Mouse (Mus musculus): Measurements from ENCODE around the gene Frat2.

Gene Frat2

GRCm38 (mm10) chr19:41822589-41822988 lies 25.3 kb downstream of the Frat2 start:
- DNase-seq (ENCODE audit: inconsistent ontology term), result no peak

DNA sequence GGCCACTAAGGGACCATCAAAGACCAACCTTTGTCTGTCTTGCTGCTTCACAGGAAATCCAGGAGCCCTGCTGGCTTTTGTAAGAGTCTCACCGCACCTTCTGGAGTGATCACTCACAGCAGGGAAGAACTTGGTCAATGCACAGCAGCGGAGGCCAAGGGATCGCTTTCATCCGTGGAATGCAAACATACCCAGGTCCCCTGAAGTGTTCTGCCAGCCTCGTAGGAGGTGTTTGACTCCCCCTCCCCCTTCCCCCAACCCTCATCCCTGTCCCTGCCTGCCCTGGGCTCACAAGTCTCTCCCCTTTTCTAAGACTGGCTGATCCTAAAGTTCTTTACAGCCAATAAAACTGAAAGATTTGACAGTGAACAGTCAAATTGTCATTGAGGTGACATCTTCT lies 26.5 kb downstream of the Frat2 start:
- DNase-seq (ENCODE audit: inconsistent ontology term), result no peak

DNA sequence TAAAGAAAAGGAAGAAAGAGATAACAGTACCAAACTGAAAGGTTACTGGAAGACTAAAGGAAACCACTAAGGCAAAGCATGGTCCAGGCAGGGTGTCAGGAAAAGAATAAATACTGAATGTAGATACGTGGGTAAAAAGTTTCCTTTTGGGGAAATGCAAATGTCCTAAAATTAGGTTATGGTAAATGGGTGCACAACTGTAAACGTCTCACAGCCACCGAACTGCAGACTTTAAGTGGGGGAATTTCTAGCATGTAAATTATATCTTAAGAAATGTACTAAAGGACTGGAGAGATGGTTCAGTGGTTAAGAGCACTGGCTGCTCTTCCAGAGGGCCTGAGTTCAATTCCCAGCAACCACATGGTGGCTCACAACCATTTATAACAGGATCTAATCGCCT lies 29.2 kb downstream of the Frat2 start:
- DNase-seq (ENCODE audit: inconsistent ontology term), result no peak

DNA sequence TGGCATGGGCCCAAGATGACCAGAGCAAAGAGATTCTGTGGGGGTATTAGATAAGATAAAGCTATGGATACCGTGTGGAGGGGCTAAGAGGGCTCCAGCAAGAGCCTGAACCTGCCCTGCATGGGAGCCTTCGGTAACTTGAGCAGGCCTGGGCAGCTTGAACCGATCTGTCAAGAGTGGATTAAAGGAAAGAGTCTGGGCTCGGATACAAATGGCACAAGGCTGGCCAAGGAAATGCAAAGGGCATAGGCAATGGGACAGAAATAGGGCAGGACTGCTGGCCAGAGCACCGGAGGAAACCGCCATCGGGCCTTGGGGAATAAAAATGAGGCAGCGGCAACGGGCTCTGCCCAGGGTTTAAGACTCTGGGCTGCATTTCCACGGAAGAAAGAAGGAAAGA lies 30.6 kb downstream of the Frat2 start:
- DNase-seq (ENCODE audit: inconsistent ontology term), result no peak

GRCm38 (mm10) chr19:41816915-41817314 lies 31.0 kb downstream of the Frat2 start:
- DNase-seq (ENCODE audit: inconsistent ontology term), result no peak

DNA sequence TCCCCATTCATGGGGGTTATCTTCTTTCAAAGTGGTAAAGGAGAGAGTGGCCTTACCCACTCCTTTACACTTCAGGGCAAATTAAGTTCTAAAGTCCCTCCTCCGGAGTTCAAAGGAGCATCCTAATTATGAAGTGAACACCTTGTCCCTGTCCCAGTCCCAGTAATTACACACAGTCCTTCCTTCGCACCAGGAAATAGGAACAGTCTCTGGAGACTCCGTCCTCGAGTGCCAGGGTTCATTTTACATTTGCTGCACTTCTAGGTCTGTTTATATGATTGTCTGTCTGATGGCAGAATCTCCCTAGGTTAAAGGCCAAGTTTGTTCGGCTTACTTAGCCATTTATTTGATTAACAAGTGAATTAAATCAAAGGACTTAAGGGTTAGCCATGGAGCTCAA lies 31.5 kb downstream of the Frat2 start:
- no peak for DNase-seq (ENCODE audit: inconsistent ontology term)

DNA sequence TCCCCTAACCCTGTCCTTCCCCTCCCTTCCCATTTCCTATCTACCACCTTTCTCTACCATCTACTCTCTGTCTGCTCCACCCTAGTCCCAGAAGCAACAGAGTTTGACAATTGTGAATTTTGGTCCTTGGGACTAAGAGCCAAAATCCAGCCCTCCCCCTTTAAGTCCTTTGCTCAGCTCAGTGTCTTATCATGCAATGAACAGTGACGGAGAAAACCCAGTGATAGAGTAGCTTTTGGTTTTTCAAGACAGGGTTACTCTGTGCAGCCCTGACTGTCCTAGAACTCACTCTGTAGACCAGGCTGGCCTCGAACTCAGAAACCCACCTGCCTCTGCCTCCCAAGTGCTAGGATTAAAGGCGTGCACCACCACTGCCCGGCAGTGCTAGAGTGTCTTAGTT lies 34.6 kb downstream of the Frat2 start:
- DNase-seq (ENCODE audit: inconsistent ontology term), result no peak

- DNase-seq (ENCODE audit: inconsistent ontology term), result no peak
These were observed 35.4 kb downstream of the Frat2 start for GRCm38 (mm10) chr19:41812525-41812924.

- DNase-seq (ENCODE audit: inconsistent ontology term), result no peak
These were observed 37.9 kb downstream of the Frat2 start for GRCm38 (mm10) chr19:41810074-41810473.

GRCm38 (mm10) chr19:41808104-41808634 lies 39.8 kb downstream of the Frat2 start:
- DNase-seq (ENCODE audit: inconsistent ontology term), result no peak

GRCm38 (mm10) chr19:41807497-41807896 lies 40.4 kb downstream of the Frat2 start:
- no peak for DNase-seq (ENCODE audit: inconsistent ontology term)

DNA sequence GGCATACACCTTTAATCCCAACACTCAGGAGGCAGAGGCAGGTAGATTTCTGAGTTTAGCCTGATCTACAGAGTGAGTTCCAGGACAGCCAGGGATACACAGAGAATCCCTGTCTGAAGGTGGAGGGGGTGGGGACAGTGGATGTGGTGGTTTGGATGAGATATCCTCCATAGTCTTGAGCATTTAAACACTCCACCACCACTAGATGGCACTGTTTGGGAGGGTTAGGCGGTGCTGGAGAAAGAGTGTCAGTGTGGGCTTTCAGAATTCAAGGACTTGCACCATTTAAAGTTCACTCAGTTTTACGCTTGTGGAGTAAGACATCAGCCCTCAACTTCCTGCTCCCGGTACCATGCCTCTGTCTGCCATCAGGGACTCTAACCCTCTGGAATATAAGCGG lies 42.1 kb downstream of the Frat2 start:
- DNase-seq (ENCODE audit: inconsistent ontology term), result no peak

GRCm38 (mm10) chr19:41803322-41803721 lies 44.6 kb downstream of the Frat2 start:
- DNase-seq (ENCODE audit: inconsistent ontology term), result peak; percentile 32

DNA sequence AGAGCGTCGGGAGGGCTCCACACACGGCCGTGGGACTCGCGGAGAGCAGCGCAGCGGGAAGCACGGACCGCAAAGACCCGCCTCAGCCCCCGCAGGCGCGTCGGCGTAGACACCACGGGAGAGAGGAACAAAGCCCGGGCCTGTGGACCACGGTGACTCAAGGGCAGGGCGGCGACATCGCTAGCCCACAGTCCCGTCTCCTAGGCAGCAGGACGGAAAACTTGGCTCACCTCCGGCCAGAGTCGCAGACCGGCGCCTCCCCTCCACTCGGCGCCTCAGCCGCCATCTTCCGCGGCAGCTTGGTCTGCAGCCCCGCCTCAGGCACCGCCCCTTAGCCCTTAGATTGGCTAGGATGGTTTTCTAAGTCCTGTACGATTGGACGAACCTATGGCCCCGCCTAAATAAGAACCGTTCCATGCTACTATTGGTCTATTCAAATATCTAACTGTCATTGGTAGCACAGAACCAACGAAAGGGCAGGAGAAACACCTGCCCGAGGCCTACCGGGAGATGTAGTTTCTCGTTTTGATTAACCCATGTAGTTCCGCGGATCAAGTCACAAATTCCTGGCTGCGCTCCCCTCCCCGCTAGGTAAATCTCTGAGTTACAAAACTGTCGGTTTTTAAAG lies 46.1 kb downstream of the Frat2 start, which contains the start of gene Arhgap19:
Gene Arhgap19 (minus strand): TSS at position 306 of the 628 bp plus-strand sequence.
- peak; percentile 97 for DNase-seq (ENCODE audit: inconsistent ontology term)

GRCm38 (mm10) chr19:41800986-41801741 lies 46.8 kb downstream of the Frat2 start:
- no peak for DNase-seq (ENCODE audit: inconsistent ontology term)

- DNase-seq (ENCODE audit: inconsistent ontology term), result no peak
These were observed 47.5 kb downstream of the Frat2 start for GRCm38 (mm10) chr19:41800451-41800850.

- no peak for DNase-seq (ENCODE audit: inconsistent ontology term)
These were observed 50.4 kb downstream of the Frat2 start for GRCm38 (mm10) chr19:41797536-41797935.

DNA sequence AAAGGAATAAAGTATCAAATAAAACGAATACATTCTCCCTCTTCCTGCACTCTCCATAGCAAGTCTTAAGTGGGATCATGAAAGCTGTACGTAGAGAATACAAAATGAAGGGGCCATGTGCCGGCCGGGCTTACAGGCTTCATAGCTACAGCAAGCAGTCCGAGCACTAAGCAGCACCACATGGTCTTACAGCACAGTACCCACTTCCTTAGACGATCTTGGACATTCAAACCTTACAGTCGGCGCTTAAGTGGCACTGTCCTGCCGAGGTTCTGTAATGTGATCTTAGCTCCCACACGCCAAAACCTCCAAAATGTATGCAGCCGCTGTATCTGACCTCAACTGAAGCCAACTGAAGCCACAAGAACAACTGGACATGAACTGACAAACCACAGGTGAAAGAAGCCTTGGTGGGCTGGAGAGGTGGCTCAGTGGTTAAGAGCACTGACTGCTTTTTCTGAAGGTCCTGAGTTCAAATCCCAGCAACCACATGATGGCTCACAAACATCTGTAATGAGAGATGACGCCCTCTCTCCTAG lies 51.1 kb downstream of the Frat2 start:
- no peak for DNase-seq (ENCODE audit: inconsistent ontology term)

- DNase-seq (ENCODE audit: inconsistent ontology term), result no peak
These were observed 51.7 kb downstream of the Frat2 start for GRCm38 (mm10) chr19:41796148-41796760.

All from Muller cell, postnatal 12 days (primary cell).